Mouse (Mus musculus): Measurements from ENCODE around the gene Immt. TPM values are rescaled to one million over a fixed set of nuclear protein-coding genes. Genes with fewer than 3 reads are reported as not detected.
A peak's percentile ranks its signal among the peaks of the same experiment; 100 is the strongest.

Gene Immt
- total and polyA plus RNA-seq, 3 experiments: 133 to 702 (median 158) TPM

DNA sequence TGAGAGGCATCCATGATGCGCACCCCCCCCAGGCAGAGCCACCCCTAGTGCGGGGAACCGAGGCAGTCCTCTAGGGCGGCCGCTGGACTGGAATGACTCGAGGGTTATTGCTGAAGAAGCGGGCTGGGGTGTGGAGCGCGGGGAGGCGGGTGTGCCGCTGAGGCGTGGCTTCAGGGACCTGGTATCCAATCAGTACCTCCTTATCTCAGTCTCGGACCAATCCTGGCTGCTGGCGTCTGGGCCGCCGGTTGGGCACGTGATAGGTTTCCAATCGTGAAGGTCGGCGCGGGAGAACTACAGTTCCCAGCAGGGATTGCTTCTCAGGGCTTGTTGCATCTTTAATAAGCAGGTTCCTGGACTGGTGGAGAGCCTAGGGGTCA lies 440 bp downstream of the Immt start (continued):
- TF ChIP-seq ELF1 (IDR thresholded peaks at IDR 0.05; ENCODE audit: low read depth, low read length): 0 out of 2 replicates have a peak, but pooled peaks have one; percentile 16
- TF ChIP-seq KAT2A (conservative IDR thresholded peaks at IDR 0.05; ENCODE audit: low read depth, low read length): peak; percentile 67; the same call in 1 of the 2 replicates
- 0 out of 2 replicates have a peak, but pooled peaks have one; percentile 59 for TF ChIP-seq TBP (IDR thresholded peaks at IDR 0.05; ENCODE audit: low read depth, low read length)
- TF ChIP-seq POLR2AphosphoS5 (IDR thresholded peaks at IDR 0.05; ENCODE audit: borderline replicate concordance, low read depth, low read length): no peak
- TF ChIP-seq SIN3A (IDR thresholded peaks at IDR 0.05; ENCODE audit: low read length): peak; percentile 78
- no peak for TF ChIP-seq CTCF (IDR thresholded peaks at IDR 0.05 in 2 of 3, conservative IDR thresholded peaks at IDR 0.05 in 1 of 3; ENCODE audit: control insufficient read depth in 1 of 3, insufficient read depth in 1 of 3, low read depth in 2 of 3, low read length in 3 of 3, poor library complexity in 1 of 3, severe bottlenecking in 1 of 3)
- no peak; the same call in 1 of the 2 replicates for TF ChIP-seq MYC (IDR thresholded peaks at IDR 0.05; ENCODE audit: low read depth, low read length)
- TF ChIP-seq NELFE (IDR thresholded peaks at IDR 0.05; ENCODE audit: low read depth, low read length): no peak
- TF ChIP-seq UBTF (IDR thresholded peaks at IDR 0.05; ENCODE audit: borderline replicate concordance, insufficient read depth, low read depth, low read length): no peak
- TF ChIP-seq TCF12 (IDR thresholded peaks at IDR 0.05; ENCODE audit: low read depth, low read length): no peak
- no peak for TF ChIP-seq MXI1 (IDR thresholded peaks at IDR 0.05; ENCODE audit: low read depth, low read length)
- TF ChIP-seq MAX (IDR thresholded peaks at IDR 0.05; ENCODE audit: low read length): peak; percentile 89
- no peak; the same call in 1 of the 2 replicates for TF ChIP-seq CHD2 (IDR thresholded peaks at IDR 0.05; ENCODE audit: low read length)
- TF ChIP-seq RAD21 (IDR thresholded peaks at IDR 0.05; ENCODE audit: low read depth, low read length): no peak
- no peak for TF ChIP-seq ZNF384 (IDR thresholded peaks at IDR 0.05; ENCODE audit: low read depth, low read length)
- TF ChIP-seq MAZ (IDR thresholded peaks at IDR 0.05; ENCODE audit: low read depth, low read length): no peak
- no peak for TF ChIP-seq GABPA (IDR thresholded peaks at IDR 0.05; ENCODE audit: low read depth, low read length)
- no peak; the same call in 1 of the 2 replicates for TF ChIP-seq ZMIZ1 (IDR thresholded peaks at IDR 0.05; ENCODE audit: low read depth, low read length)
- TF ChIP-seq MEF2A (IDR thresholded peaks at IDR 0.05; ENCODE audit: extremely low read depth, insufficient replicate concordance, low read depth, low read length, poor library complexity, severe bottlenecking): no peak

DNA sequence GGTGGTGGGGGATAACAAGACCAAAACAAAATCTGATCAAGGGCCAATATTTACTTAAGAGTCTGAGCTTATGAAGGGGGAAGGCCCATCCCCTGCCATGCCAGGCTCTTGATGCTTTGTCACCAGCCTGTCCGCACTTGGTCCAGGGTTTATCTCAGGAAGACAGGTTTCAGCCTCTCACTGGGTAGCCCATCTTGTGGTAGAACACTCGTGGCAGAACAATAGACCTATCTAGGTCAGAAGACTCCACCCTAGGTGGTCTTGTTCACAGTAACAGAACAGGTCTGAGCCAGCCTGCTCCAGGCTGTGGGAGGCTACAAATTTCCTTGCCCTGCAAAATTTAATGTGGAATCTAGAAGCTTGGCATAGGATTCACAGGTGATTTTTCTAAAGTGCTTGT lies 5.7 kb downstream of the Immt start:
- Histone ChIP-seq H3K9ac (ENCODE audit: control insufficient read depth, low read depth, low read length, poor library complexity, severe bottlenecking) (no peak overlapping the region), H3K9me3 (replicated peaks; ENCODE audit: insufficient read depth, low read length) (no peaks in the 10 kb centered on the region), H3K36me3 (ENCODE audit: control insufficient read depth in 1 of 2, insufficient read depth in 2 of 2, low read length in 2 of 2) (peaks cover 11 to 14% of the 10 kb centered on the region in 2 experiments; a peak in 3 of 4 replicates), H3K4me1 (ENCODE audit: control insufficient read depth in 1 of 2, insufficient read depth in 2 of 2, low read length in 2 of 2) (peaks cover 7 to 10% of the 10 kb centered on the region in 2 experiments; a peak in 3 of 4 replicates), H3K27me3 (ENCODE audit: control insufficient read depth in 1 of 2, insufficient read depth in 2 of 2, low read length in 2 of 2) (no peaks in the 10 kb centered on the region), H3K79me2 (ENCODE audit: control insufficient read depth, insufficient read depth, low read length, poor library complexity) (peaks cover 48% of the 10 kb centered on the region), H3K27ac (ENCODE audit: control insufficient read depth, low read depth, low read length) (no peak overlapping the region), H3K4me3 (ENCODE audit: control insufficient read depth in 1 of 2, insufficient read depth in 1 of 2, low read depth in 2 of 2, low read length in 2 of 2) (no peak overlapping the region)
- no peak for DNase-seq (ENCODE audit: low read depth, low spot score)
- no peak for TF ChIP-seq TAL1 (IDR thresholded peaks at IDR 0.05; ENCODE audit: low read length)
- no peak for TF ChIP-seq SIN3A (IDR thresholded peaks at IDR 0.05; ENCODE audit: low read length)
- no peak for TF ChIP-seq JUND (IDR thresholded peaks at IDR 0.05; ENCODE audit: low read depth, low read length)
- no peak for TF ChIP-seq HCFC1 (IDR thresholded peaks at IDR 0.05; ENCODE audit: low read depth, low read length)
- TF ChIP-seq ZMIZ1 (IDR thresholded peaks at IDR 0.05; ENCODE audit: low read depth, low read length): no peak
